Mouse (Mus musculus): ENCODE measurements around the gene Teddm2. TPM values are rescaled to one million over a fixed set of nuclear protein-coding genes. Genes with fewer than 3 reads are reported as not detected.

Teddm2 gene
- polyA plus RNA-seq, 1 experiment from 2014 or later: 0.66 TPM

DNA sequence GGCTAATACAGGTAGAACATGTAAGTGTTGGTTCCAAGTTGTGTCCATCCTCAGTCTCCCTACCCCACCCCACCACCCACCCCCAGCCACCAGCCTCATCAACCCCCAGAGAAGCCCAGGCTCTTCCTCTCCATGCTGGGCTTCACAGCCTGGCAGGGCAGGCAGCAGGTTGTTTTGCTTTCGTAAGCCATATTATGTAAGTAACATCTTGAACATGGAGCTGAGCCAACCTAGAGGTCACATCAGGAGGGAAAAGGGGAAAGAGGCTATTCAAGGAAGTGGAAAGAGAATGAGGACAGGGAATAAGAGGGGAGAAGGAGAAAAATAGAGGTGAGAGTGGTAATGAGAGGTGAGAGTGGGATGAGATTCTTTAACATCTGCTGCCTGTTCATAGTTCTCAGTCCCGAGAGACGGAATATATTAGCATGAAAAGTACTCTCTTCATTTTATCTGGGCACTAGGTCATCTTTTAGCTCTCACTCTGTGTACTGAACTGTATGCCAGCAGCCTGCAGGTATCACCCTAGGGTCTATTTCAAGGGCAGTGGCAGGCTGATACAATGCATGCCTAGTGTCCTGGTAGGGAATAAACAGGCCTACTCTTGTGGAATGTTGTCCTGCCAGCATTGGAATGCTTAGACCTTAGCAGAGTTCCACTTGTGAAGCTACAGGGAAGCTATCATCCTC lies 18.6 kb upstream of the Teddm2 start:
- Histone ChIP-seq H3K4me1 (no peaks in the 10 kb centered on the region), H3K9ac (no peak overlapping the region), H3K4me2 (replicated peaks) (no peak overlapping the region), H3K36me3 (no peaks in the 10 kb centered on the region), H3K27me3 (replicated peaks) (no peaks in the 10 kb centered on the region; the same call in 1 of the 2 replicates), H3K9me3 (no peaks in the 10 kb centered on the region), H3K4me3 (no peak overlapping the region), H3K27ac (no peak overlapping the region)
- WGBS: 84% methylated on average over 3 of the region's 3 CpGs
- no peak for ATAC-seq (ENCODE audit: low FRiP score, low read depth)

DNA sequence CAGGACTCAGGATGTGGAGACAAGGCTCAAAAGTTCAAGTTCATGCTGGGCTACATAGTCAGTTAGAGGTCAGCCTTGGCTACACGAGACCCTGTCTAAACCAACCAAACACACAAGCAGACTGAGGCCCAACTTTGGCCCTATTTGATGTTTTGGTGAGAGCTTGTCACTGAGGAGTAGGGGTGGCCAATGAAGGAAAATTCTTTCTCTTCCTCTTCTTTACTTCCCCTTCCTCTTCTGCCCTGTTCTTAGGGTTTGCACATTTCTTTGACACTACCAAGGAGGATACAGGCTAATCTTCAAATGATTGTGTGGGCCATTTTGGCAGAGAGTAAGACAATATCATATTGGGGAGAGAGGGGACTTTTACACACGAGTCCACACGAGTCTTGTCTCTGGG lies 13.8 kb upstream of the Teddm2 start:
- Histone ChIP-seq H3K4me1 (no peaks in the 10 kb centered on the region), H3K27ac (no peak overlapping the region), H3K9ac (no peak overlapping the region), H3K4me3 (no peak overlapping the region), H3K4me2 (replicated peaks) (no peak overlapping the region), H3K9me3 (no peaks in the 10 kb centered on the region), H3K36me3 (peaks cover 18% of the 10 kb centered on the region), H3K27me3 (replicated peaks) (no peaks in the 10 kb centered on the region)
- WGBS: 85% methylated on average over 3 of the region's 3 CpGs
- ATAC-seq (ENCODE audit: low FRiP score, low read depth): no peak

DNA sequence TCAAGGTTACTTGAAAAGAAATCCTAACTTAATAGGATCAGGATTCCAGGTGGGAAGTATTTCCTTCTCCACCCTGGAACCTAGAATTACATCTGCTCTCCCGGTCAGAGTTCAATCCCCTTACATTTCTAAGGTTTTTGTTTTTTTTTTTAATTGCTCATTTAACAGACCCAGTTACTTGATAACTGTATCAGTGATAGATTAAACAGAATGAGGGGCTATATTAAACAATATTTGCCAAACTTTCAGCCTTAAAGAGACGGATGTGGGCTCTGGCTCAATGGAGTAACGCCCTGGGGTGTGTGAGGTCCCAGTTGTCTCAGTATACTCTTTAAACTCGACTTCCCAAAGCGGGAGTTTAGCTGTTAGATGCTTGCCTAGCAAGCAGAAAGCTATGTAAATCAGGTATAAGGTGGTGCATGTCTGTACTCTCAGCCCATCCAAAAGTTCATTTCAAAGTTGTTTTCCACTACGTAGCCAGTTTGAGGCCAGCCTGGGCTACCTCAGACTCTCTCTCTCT lies 11.3 kb upstream of the Teddm2 start:
- Histone ChIP-seq H3K4me1 (no peaks in the 10 kb centered on the region), H3K27ac (no peak overlapping the region), H3K4me3 (no peak overlapping the region), H3K9ac (no peak overlapping the region), H3K9me3 (no peaks in the 10 kb centered on the region), H3K27me3 (replicated peaks) (no peaks in the 10 kb centered on the region), H3K36me3 (peaks cover 43% of the 10 kb centered on the region), H3K4me2 (replicated peaks) (no peak overlapping the region)
- 89% methylated on average over 6 of the region's 6 CpGs for WGBS
- ATAC-seq (ENCODE audit: low FRiP score, low read depth): no peak

DNA sequence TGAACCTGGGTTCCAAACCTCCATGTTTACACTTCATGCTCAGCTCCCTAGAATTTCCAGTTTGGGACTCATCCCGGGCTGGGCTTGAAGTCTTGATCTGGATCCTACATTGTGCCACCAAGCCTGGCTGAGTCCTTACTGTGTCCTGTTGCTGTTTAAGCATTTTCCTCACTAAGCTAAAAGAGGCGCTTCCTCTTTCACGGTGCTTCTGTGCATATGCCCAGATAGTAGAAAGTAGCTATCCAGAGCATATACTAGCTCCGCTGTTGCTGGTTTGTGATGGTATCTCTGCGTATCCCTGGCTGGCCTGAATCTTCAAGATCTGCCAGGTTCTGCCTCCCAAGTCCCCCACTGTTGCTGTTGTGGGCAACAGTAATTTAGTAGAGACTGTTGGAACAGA lies 10.4 kb upstream of the Teddm2 start:
- Histone ChIP-seq H3K36me3 (peaks cover 50% of the 10 kb centered on the region), H3K4me2 (replicated peaks) (no peak overlapping the region), H3K9ac (no peak overlapping the region), H3K4me3 (no peak overlapping the region), H3K27me3 (replicated peaks) (no peaks in the 10 kb centered on the region), H3K27ac (no peak overlapping the region), H3K4me1 (no peaks in the 10 kb centered on the region), H3K9me3 (no peaks in the 10 kb centered on the region)
- 95% methylated on average over 5 of the region's 5 CpGs for WGBS
- no peak for ATAC-seq (ENCODE audit: low FRiP score, low read depth)

DNA sequence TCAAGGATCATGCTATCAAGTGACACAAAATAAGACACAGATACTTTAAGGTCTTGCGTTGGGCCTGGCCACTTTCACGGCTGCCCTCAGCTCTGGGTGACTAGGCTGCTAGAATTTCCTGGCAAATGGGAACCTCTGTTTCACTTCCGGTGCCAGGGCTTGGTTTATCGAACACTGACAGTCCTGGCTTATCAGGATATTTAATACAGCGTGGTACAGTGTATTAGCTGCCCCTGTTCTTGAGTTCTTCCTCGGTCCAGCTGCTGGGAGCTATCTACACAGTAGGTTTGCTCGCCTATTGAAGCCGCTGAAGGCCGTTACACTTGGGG lies 9.9 kb upstream of the Teddm2 start:
- Histone ChIP-seq H3K4me2 (replicated peaks) (no peak overlapping the region), H3K9me3 (no peaks in the 10 kb centered on the region), H3K4me3 (no peak overlapping the region), H3K27ac (no peak overlapping the region), H3K9ac (no peak overlapping the region), H3K36me3 (peaks cover 55% of the 10 kb centered on the region), H3K4me1 (no peaks in the 10 kb centered on the region), H3K27me3 (replicated peaks) (no peaks in the 10 kb centered on the region)
- 95% methylated on average over 9 of the region's 9 CpGs for WGBS
- no peak for ATAC-seq (ENCODE audit: low FRiP score, low read depth)

DNA sequence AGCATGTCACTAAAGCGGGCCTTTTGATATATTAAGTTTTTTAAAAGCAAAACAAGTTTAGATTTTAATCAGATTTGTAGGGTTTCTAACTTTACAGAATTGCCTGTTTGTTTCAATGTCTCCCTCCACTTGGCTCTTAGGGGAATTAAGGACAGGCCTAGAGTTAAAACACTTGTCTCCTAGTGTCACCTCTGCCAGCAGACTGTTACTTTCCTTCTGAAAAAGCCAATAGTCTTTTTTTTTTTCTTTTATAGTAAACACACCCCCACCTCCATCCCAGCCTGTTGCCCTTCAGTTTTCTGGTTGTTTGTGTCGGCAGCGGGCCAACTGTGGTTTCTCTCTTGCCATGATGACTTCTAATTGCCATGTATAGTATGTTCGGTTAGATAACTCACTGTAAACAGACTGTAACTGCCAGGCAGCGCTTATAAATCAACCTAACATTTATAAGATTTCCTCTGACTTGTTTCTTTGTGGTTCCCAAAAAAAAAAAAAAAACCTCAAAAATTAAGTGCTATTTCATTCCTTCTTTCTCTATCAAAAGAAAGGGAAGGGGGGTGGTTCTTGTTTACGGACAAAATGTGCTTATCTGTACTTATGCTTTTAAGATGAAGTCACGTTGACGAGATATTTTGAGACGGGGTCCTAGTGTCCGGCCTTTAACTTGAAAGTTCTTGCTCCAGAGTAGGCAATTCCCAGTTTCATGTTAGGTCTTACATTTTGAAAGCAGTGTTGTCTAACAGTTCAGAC lies 9.4 kb upstream of the Teddm2 start:
- WGBS: 97% methylated on average over 10 of the region's 10 CpGs
- Histone ChIP-seq H3K4me3 (no peak overlapping the region), H3K36me3 (peaks cover 61% of the 10 kb centered on the region), H3K9me3 (no peaks in the 10 kb centered on the region), H3K4me1 (no peaks in the 10 kb centered on the region), H3K4me2 (replicated peaks) (no peak overlapping the region), H3K27me3 (replicated peaks) (no peaks in the 10 kb centered on the region), H3K27ac (no peak overlapping the region), H3K9ac (no peak overlapping the region)
- no peak for ATAC-seq (ENCODE audit: low FRiP score, low read depth)

DNA sequence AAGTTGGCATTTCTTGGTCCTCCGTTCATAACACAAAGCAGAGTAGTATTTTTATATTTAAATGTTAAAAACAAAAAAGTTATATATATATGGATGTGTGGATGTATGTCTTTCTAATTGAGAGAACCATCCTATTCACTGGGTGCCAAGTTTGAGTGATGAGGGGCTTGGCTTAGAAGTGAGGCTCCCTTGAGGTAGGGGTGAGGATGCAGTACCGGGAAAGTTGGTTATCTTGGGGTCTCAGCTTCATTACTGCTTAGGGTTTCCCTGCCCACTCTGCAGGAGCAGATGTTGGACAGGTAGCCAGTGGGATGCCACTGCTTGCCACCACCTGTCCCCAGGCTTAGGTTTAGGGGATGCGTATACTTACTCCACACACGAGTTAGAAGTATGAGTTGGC lies 8.7 kb upstream of the Teddm2 start:
- no peak overlapping the region for H3K4me2 ChIP-seq (replicated peaks)
- no peaks in the 10 kb centered on the region for H3K9me3 ChIP-seq
- H3K27ac ChIP-seq: no peak overlapping the region
- no peak overlapping the region for H3K9ac ChIP-seq
- H3K27me3 ChIP-seq (replicated peaks): no peaks in the 10 kb centered on the region
- WGBS: 94% methylated on average over 4 of the region's 4 CpGs
- H3K4me3 ChIP-seq: no peak overlapping the region
- H3K4me1 ChIP-seq: no peaks in the 10 kb centered on the region
- no peak for ATAC-seq (ENCODE audit: low FRiP score, low read depth)
- peaks cover 67% of the 10 kb centered on the region for H3K36me3 ChIP-seq

DNA sequence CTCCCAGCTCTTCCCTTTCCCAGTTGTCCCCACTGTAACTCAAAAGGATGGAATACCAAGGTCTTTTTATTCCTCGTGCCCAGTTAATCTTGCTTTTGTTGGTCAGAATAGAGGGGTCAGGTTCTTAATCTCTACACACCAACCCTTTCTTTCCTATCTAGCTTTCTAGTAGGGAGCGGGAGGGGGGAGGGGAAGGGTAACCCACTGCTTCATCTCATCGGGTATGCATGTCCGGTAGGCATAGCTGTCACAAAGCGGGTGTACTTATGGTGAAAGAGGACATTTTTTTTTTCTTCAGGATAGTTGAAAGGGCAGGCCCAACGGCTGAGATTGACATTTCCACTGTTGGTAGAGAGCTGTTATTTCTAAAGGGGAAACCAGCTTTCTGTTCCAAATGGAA lies 8.2 kb upstream of the Teddm2 start:
- H3K4me3 ChIP-seq: no peak overlapping the region
- H3K4me2 ChIP-seq (replicated peaks): no peak overlapping the region
- H3K36me3 ChIP-seq: peaks cover 73% of the 10 kb centered on the region
- H3K4me1 ChIP-seq: peaks cover 5% of the 10 kb centered on the region; the same call in 1 of the 2 replicates
- H3K27me3 ChIP-seq (replicated peaks): no peaks in the 10 kb centered on the region
- H3K27ac ChIP-seq: no peak overlapping the region
- no peak overlapping the region for H3K9ac ChIP-seq
- no peak for ATAC-seq (ENCODE audit: low FRiP score, low read depth)
- 89% methylated on average over 6 of the region's 6 CpGs for WGBS
- H3K9me3 ChIP-seq: no peaks in the 10 kb centered on the region

DNA sequence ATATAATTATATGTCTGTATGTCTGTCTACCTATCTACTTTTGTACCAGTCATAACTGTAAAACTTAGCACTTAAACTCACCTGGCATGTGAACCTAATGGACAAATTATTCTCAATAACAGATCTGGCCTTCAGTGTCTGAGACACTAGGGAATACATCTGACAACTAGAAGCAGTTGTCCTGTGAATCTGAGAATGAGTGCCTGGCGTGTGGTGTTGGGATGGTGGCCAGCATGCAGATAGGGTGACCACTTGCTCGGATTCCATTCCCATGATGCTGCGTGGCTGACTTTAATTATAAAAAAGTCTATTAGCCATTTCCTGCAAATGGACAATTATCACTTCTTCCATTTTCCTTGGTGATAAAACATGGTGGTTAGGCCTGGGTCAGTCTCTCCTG lies 5.9 kb upstream of the Teddm2 start:
- Histone ChIP-seq H3K4me2 (replicated peaks) (no peak overlapping the region), H3K36me3 (peaks cover 78% of the 10 kb centered on the region), H3K27ac (no peak overlapping the region), H3K4me3 (no peak overlapping the region), H3K4me1 (peaks cover 25% of the 10 kb centered on the region), H3K9ac (no peak overlapping the region), H3K9me3 (no peaks in the 10 kb centered on the region), H3K27me3 (replicated peaks) (no peaks in the 10 kb centered on the region)
- 96% methylated on average over 3 of the region's 3 CpGs for WGBS
- ATAC-seq (ENCODE audit: low FRiP score, low read depth): no peak

DNA sequence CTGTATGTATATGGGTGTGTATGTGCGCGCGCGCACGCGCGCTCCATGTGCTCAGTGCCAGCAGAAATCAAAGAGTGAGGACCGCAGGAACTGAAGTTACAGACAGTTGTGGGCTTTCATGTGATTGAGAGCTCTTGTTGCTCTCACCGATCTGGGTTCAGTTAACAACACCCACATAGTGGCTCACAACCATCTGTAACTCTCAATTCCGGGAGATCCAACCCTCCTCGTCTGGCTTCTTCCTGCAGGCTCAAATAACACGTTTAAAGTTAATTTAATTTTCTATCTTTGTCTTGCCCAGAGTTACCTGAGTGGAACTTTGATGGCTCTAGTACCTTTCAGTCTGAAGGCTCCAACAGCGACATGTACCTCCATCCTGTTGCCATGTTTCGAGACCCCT lies 4.2 kb upstream of the Teddm2 start:
- no peaks in the 10 kb centered on the region for H3K27me3 ChIP-seq (replicated peaks)
- no peak overlapping the region for H3K4me2 ChIP-seq (replicated peaks)
- H3K27ac ChIP-seq: no peak overlapping the region
- peaks cover 25% of the 10 kb centered on the region for H3K4me1 ChIP-seq
- WGBS: 97% methylated on average over 14 of the region's 14 CpGs
- H3K9me3 ChIP-seq: no peaks in the 10 kb centered on the region
- no peak overlapping the region for H3K4me3 ChIP-seq
- ATAC-seq (ENCODE audit: low FRiP score, low read depth): no peak
- peaks cover 64% of the 10 kb centered on the region for H3K36me3 ChIP-seq
- H3K9ac ChIP-seq: no peak overlapping the region

DNA sequence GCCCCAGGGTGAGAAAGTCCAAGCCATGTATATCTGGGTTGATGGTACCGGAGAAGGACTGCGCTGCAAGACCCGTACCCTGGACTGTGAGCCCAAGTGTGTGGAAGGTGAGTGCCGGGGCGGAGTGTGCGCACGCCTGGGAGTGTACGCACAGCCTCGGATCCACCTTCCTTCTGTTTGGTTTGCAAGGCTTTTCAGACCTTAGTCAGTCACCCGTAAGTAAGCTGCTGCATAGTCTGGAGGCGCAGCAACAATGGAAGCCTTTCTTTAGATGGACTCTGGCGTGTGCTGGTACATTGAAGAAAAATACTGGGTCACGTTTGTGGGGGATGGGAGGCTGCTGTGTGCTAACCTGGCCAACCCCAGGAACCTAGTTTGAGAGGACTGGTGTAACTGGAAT lies 3.0 kb upstream of the Teddm2 start:
- 41% methylated on average over 13 of the region's 13 CpGs for WGBS
- Histone ChIP-seq H3K36me3 (peaks cover 51% of the 10 kb centered on the region), H3K9ac (no peak overlapping the region), H3K4me1 (peaks cover 28% of the 10 kb centered on the region), H3K27ac (no peak overlapping the region), H3K27me3 (replicated peaks) (no peaks in the 10 kb centered on the region), H3K9me3 (no peaks in the 10 kb centered on the region), H3K4me2 (replicated peaks) (peak overlapping the region; percentile 80), H3K4me3 (no peak overlapping the region)
- ATAC-seq (ENCODE audit: low FRiP score, low read depth): no peak

DNA sequence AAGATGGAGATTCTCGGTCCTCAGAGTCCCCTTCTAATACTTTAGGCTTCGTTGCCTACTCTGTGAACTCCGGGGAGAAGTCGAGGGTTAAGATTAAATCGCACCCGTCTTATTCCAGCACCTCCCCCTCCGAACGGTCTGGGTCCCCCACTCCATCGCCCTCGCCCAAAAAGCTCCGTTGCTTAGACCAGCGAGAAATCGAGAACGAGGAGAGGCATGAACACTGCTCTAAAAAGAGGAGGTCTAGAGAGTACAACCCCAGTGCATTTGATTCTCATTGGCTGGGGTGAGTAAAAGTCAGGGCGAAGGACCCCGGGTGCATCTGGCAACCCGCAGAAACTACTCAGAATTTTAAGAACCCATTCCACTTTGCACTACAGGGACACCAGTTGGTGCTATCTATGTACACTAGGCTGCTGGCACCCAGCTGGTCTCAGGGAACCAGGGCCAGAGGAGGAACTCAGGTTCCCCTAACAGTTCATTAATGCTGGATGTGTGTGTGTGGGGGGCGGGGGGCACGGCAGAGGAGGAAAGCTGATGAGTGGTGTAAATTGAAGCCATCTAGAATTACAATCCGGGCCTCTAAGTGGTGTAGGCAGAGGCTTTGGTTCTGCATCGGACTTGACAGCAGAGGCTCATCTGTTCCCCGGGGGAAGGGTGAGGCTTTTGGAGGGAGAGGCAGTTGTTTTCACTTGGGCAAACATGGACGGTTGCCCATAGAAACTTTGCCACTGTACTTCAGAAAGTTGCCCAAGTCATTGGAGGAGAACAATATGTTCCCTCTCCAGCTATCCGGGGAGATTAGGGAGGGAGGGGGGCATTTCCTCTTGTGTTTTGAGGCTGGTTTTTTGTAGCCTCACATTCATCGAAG lies 1.1 kb upstream of the Teddm2 start:
- Histone ChIP-seq H3K4me1 (peaks cover 28% of the 10 kb centered on the region), H3K36me3 (peaks cover 32% of the 10 kb centered on the region), H3K4me3 (peak overlapping the region; percentile 82), H3K9ac (peak overlapping the region; percentile 78), H3K4me2 (replicated peaks) (peak overlapping the region; percentile 80), H3K9me3 (no peaks in the 10 kb centered on the region), H3K27me3 (replicated peaks) (no peaks in the 10 kb centered on the region), H3K27ac (peak overlapping the region; percentile 83; the same call in 1 of the 2 replicates)
- WGBS: 3% methylated on average over 25 of the region's 25 CpGs
- no peak for ATAC-seq (ENCODE audit: low FRiP score, low read depth)

Data from neural tube, embryonic 12.5 days (tissue).